Mouse (Mus musculus) limb, embryonic 13.5 days (tissue): Measurements from ENCODE around the gene Wdr54. TPM values are rescaled to one million over a fixed set of nuclear protein-coding genes. Genes with fewer than 3 reads are reported as not detected.

Source experiments
- ATAC-seq: fragments of 200-750 bp; cut with Nextera tagmentation; 2 replicates; pipeline ENCODE4 v1.8.0; 2017; ENCODE audit warnings: low read depth, moderate number of reproducible peaks, moderate TSS enrichment; ENCODE audit not compliant: low FRiP score
- H3K27ac ChIP-seq: fragments of 300-500 bp; sonication (generic); 2 replicates; pipeline ENCODE4 v1.5.1; 2015; ENCODE audit warnings: inconsistent platforms, mild to moderate bottlenecking, moderate library complexity
- H3K27me3 ChIP-seq: fragments of 300-500 bp; sonication (generic); 2 replicates; pipeline ENCODE4 v1.6.1; 2015; ENCODE audit warnings: mild to moderate bottlenecking, inconsistent platforms
- H3K36me3 ChIP-seq: fragments of 300-500 bp; sonication (generic); 2 replicates; pipeline ENCODE4 v1.6.1; 2015; ENCODE audit warnings: inconsistent platforms, mild to moderate bottlenecking, moderate library complexity
- H3K4me1 ChIP-seq: fragments of 300-500 bp; sonication (generic); 2 replicates; pipeline ENCODE4 v1.6.1; 2015; ENCODE audit warnings: inconsistent platforms
- H3K4me2 ChIP-seq: fragments of 300-500 bp; sonication (generic); replicated peaks from 2 replicates; pipeline ENCODE4 v1.6.1; 2015; ENCODE audit warnings: inconsistent platforms, mild to moderate bottlenecking, moderate library complexity
- H3K4me3 ChIP-seq: fragments of 300-500 bp; sonication (generic); 2 replicates; pipeline ENCODE4 v1.5.1; 2015; ENCODE audit warnings: moderate library complexity, mild to moderate bottlenecking, inconsistent platforms
- H3K9ac ChIP-seq: fragments of 300-500 bp; sonication (generic); 2 replicates; pipeline ENCODE4 v1.6.1; 2015; ENCODE audit warnings: mild to moderate bottlenecking, inconsistent platforms
- H3K9me3 ChIP-seq: fragments of 300-500 bp; sonication (generic); 2 replicates; pipeline ENCODE4 v1.6.1; 2016; ENCODE audit warnings: inconsistent platforms
- WGBS: fragments of 180-500 bp; shearing (Covaris S2); methylation state at CpG from one replicate; pipeline ENCODE4 v1.1.7; 2015; 5-methylcytosine and 5-hydroxymethylcytosine counted together
- polyA plus RNA-seq: library from polyadenylated mRNA; unstranded; fragments of >200 nt; fragmentation: Nextera tagmentation; extraction: Ambion mirVana; gene quantifications from 2 replicates; pipeline ENCODE4 v1.2.1, GENCODE M21; 2015

The Wdr54 gene
- polyA plus RNA-seq, 1 experiment from 2014 or later, result 7.4 TPM

GRCm38 (mm10) chr6:83136881-83137575 lies 19.2 kb downstream of the Wdr54 start:
- H3K4me1 ChIP-seq, result peaks cover 49% of the 10 kb centered on the region
- under 1% methylated on average over 26 of the region's 26 CpGs for WGBS
- peak; percentile 90 for ATAC-seq

GRCm38 (mm10) chr6:83136291-83136880 lies 19.8 kb downstream of the Wdr54 start:
- ATAC-seq, result no peak
- peaks cover 9% of the 10 kb centered on the region; the same call in 1 of the 2 replicates for H3K36me3 ChIP-seq
- WGBS, result 7% methylated on average over 5 of the region's 5 CpGs
- H3K9me3 ChIP-seq, result no peaks in the 10 kb centered on the region
- peak overlapping the region; percentile 61 for H3K4me3 ChIP-seq
- H3K4me2 ChIP-seq, result peak overlapping the region; percentile 94
- peak overlapping the region; percentile 89 for H3K9ac ChIP-seq
- H3K4me1 ChIP-seq, result peaks cover 43% of the 10 kb centered on the region
- peak overlapping the region; percentile 100 for H3K27ac ChIP-seq
- no peaks in the 10 kb centered on the region for H3K27me3 ChIP-seq

More at GRCm38 (mm10) chr6:83136881-83137575, 19.2 kb downstream of the Wdr54 start:
- Histone ChIP-seq H3K4me3 (peak overlapping the region; percentile 61), H3K27ac (peak overlapping the region; percentile 100), H3K9ac (peak overlapping the region; percentile 89), H3K36me3 (peaks cover 9% of the 10 kb centered on the region; the same call in 1 of the 2 replicates), H3K4me2 (peak overlapping the region; percentile 94), H3K9me3 (no peaks in the 10 kb centered on the region), H3K27me3 (no peaks in the 10 kb centered on the region)

- H3K27ac ChIP-seq, result peak overlapping the region; percentile 100
- peaks cover 9% of the 10 kb centered on the region; the same call in 1 of the 2 replicates for H3K36me3 ChIP-seq
- WGBS, result 2% methylated on average over 37 of the region's 37 CpGs
Observed at GRCm38 (mm10) chr6:83135571-83136161, 20.5 kb downstream of the Wdr54 start.

GRCm38 (mm10) chr6:83134951-83135513 lies 21.2 kb downstream of the Wdr54 start, which contains the start of gene Rtkn:
Rtkn (plus strand) TSS chr6:83135463.
- Histone ChIP-seq H3K4me2 (peak within 1 kb of the TSS; percentile 94), H3K36me3 (peaks cover 8% of the 10 kb centered on the region; the same call in 1 of the 2 replicates), H3K4me1 (peaks cover 37% of the 10 kb centered on the region), H3K4me3 (peak within 1 kb of the TSS; percentile 61), H3K27ac (peak within 1 kb of the TSS; percentile 100), H3K9me3 (no peaks in the 10 kb centered on the region), H3K27me3 (no peaks in the 10 kb centered on the region), H3K9ac (peak within 1 kb of the TSS; percentile 89)
- 60% methylated on average over 7 of the region's 7 CpGs for WGBS
- no peak for ATAC-seq

More at GRCm38 (mm10) chr6:83135571-83136161, 20.5 kb downstream of the Wdr54 start:
- ATAC-seq, result no peak
- Histone ChIP-seq H3K4me1 (peaks cover 40% of the 10 kb centered on the region), H3K9ac (peak overlapping the region; percentile 89), H3K4me3 (peak overlapping the region; percentile 61), H3K4me2 (peak overlapping the region; percentile 94), H3K27me3 (no peaks in the 10 kb centered on the region), H3K9me3 (no peaks in the 10 kb centered on the region)

- 81% methylated on average over 3 of the region's 3 CpGs for WGBS
- no peak overlapping the region for H3K9ac ChIP-seq
- no peaks in the 10 kb centered on the region for H3K27me3 ChIP-seq
- H3K4me1 ChIP-seq, result peaks cover 29% of the 10 kb centered on the region
- H3K4me3 ChIP-seq, result no peak overlapping the region
- H3K27ac ChIP-seq, result no peak overlapping the region
- 0 out of 2 replicates have a peak, but pooled peaks cover under 1% of the 10 kb centered on the region for H3K36me3 ChIP-seq
- no peak for ATAC-seq
- no peaks in the 10 kb centered on the region for H3K9me3 ChIP-seq
- no peak overlapping the region for H3K4me2 ChIP-seq
Observed at GRCm38 (mm10) chr6:83134226-83134625, 22.0 kb downstream of the Wdr54 start.

GRCm38 (mm10) chr6:83132176-83132919 lies 23.8 kb downstream of the Wdr54 start:
- no peak overlapping the region for H3K4me2 ChIP-seq
- no peaks in the 10 kb centered on the region for H3K36me3 ChIP-seq
- H3K4me3 ChIP-seq, result no peak overlapping the region
- no peak overlapping the region for H3K9ac ChIP-seq
- H3K27me3 ChIP-seq, result no peaks in the 10 kb centered on the region
- ATAC-seq, result no peak
- peaks cover 16% of the 10 kb centered on the region for H3K4me1 ChIP-seq
- H3K9me3 ChIP-seq, result no peaks in the 10 kb centered on the region
- no peak overlapping the region for H3K27ac ChIP-seq
- WGBS, result 85% methylated on average over 9 of the region's 9 CpGs

- Histone ChIP-seq H3K4me2 (no peak overlapping the region), H3K36me3 (no peaks in the 10 kb centered on the region)
- 74% methylated on average over 6 of the region's 6 CpGs for WGBS
Observed at GRCm38 (mm10) chr6:83131469-83132034, 24.6 kb downstream of the Wdr54 start.

GRCm38 (mm10) chr6:83127419-83127818 lies 28.8 kb downstream of the Wdr54 start:
- Histone ChIP-seq H3K4me2 (no peak overlapping the region), H3K27me3 (no peaks in the 10 kb centered on the region), H3K9me3 (no peaks in the 10 kb centered on the region), H3K27ac (no peak overlapping the region), H3K36me3 (no peaks in the 10 kb centered on the region), H3K4me3 (no peak overlapping the region), H3K9ac (no peak overlapping the region), H3K4me1 (peaks cover 21% of the 10 kb centered on the region)
- no peak for ATAC-seq
- 97% methylated on average over 5 of the region's 5 CpGs for WGBS

More at GRCm38 (mm10) chr6:83131469-83132034, 24.6 kb downstream of the Wdr54 start:
- ATAC-seq, result no peak
- no peaks in the 10 kb centered on the region for H3K9me3 ChIP-seq
- H3K4me1 ChIP-seq, result peaks cover 16% of the 10 kb centered on the region
- H3K27ac ChIP-seq, result no peak overlapping the region
- H3K27me3 ChIP-seq, result no peaks in the 10 kb centered on the region
- no peak overlapping the region for H3K4me3 ChIP-seq
- H3K9ac ChIP-seq, result no peak overlapping the region

- Histone ChIP-seq H3K9ac (peak within 1 kb of the TSS; percentile 79), H3K27me3 (no peaks in the 10 kb centered on the region), H3K27ac (peak within 1 kb of the TSS; percentile 67; the same call in 1 of the 2 replicates), H3K4me3 (peak within 1 kb of the TSS; percentile 76), H3K9me3 (no peaks in the 10 kb centered on the region), H3K36me3 (no peaks in the 10 kb centered on the region), H3K4me2 (peak within 1 kb of the TSS; percentile 94), H3K4me1 (peaks cover 29% of the 10 kb centered on the region)
- 24% methylated on average over 5 of the region's 5 CpGs for WGBS
- no peak for ATAC-seq
Observed at GRCm38 (mm10) chr6:83125331-83125730, 30.9 kb downstream of the Wdr54 start, which contains the start of gene Ino80b. Ino80b (minus strand) TSS chr6:83125431.

GRCm38 (mm10) chr6:83124851-83125312 lies 31.3 kb downstream of the Wdr54 start:
- no peaks in the 10 kb centered on the region for H3K9me3 ChIP-seq
- H3K9ac ChIP-seq, result peak overlapping the region; percentile 79
- peaks cover under 1% of the 10 kb centered on the region; the same call in 1 of the 2 replicates for H3K36me3 ChIP-seq
- H3K27me3 ChIP-seq, result no peaks in the 10 kb centered on the region
- peak; percentile 29; the same call in 1 of the 2 replicates for ATAC-seq
- H3K27ac ChIP-seq, result peak overlapping the region; percentile 67; the same call in 1 of the 2 replicates
- H3K4me2 ChIP-seq, result peak overlapping the region; percentile 94
- peaks cover 33% of the 10 kb centered on the region for H3K4me1 ChIP-seq
- H3K4me3 ChIP-seq, result peak overlapping the region; percentile 76
- under 1% methylated on average over 30 of the region's 30 CpGs for WGBS

- peak overlapping the region; percentile 95 for H3K9ac ChIP-seq
- ATAC-seq, result no peak
- 0 out of 2 replicates have a peak overlapping the region, but pooled peaks have one; percentile 99 for H3K27ac ChIP-seq
- H3K27me3 ChIP-seq, result no peaks in the 10 kb centered on the region
- peaks cover 19% of the 10 kb centered on the region for H3K36me3 ChIP-seq
- WGBS, result 84% methylated on average over 5 of the region's 5 CpGs
- H3K4me2 ChIP-seq, result peak overlapping the region; percentile 94
- H3K4me3 ChIP-seq, result peak overlapping the region; percentile 77
- peaks cover 40% of the 10 kb centered on the region for H3K4me1 ChIP-seq
- no peaks in the 10 kb centered on the region for H3K9me3 ChIP-seq
Observed at GRCm38 (mm10) chr6:83122961-83123360, 33.2 kb downstream of the Wdr54 start.
